22 mouse cellular contexts compared by ENCODE assay signal in genomic region chr15:80153757-80154156, GRCm38 (mm10). TPM values are rescaled to one million over a fixed set of nuclear protein-coding genes. Genes with fewer than 3 reads are reported as not detected.
DNase-seq lines count a peak whose midpoint lies in the region; ATAC-seq and TF ChIP-seq lines count a peak whose summit lies in the region.
"Had no signal": no experiment of that assay in that cellular context is flagged by ENCODE, and none has a peak within 500 bp of the region (broad histone marks: within the 10 kb centered on the region; RNA-seq: fewer than 3 reads in every experiment).

No protein-coding gene starts in this region.

- peaks cover 17% of the 10 kb centered on the region for H3K4me1 ChIP-seq in kidney, adult 2 months (ENCODE audit: control insufficient read depth, insufficient read depth, low read length)
- H3K4me1 ChIP-seq in stomach, postnatal 0 days (replicated peaks; ENCODE audit: control insufficient read depth, insufficient read depth): no peaks in the 10 kb centered on the region
- H3K4me1 ChIP-seq in liver, embryonic 11.5 days (replicated peaks; ENCODE audit: control insufficient read depth, insufficient read depth, low read length): peaks cover under 1% of the 10 kb centered on the region
- H3K4me1 ChIP-seq: forebrain, embryonic 12.5 days had no signal

- no peaks in the 10 kb centered on the region for H3K9me3 ChIP-seq in stomach, postnatal 0 days (ENCODE audit: control insufficient read depth, low read length)
- no peaks in the 10 kb centered on the region for H3K9me3 ChIP-seq in liver, embryonic 11.5 days (ENCODE audit: control insufficient read depth, low read length)
- H3K9me3 ChIP-seq: embryonic facial prominence, embryonic 13.5 days; embryonic facial prominence, embryonic 15.5 days; forebrain, embryonic 10.5 days; forebrain, embryonic 12.5 days had no signal

- ATAC-seq in stomach, postnatal 0 days (ENCODE audit: low FRiP score, low TSS enrichment): no peak
- ATAC-seq in liver, embryonic 11.5 days (replicated peaks; ENCODE audit: low FRiP score): no peak
- ATAC-seq: forebrain, embryonic 14.5 days; forebrain, embryonic 16.5 days had no signal

- H3K4me3 ChIP-seq in kidney, adult 2 months (ENCODE audit: insufficient read depth, low read depth, low read length): no peak overlapping the region
- H3K4me3 ChIP-seq in stomach, postnatal 0 days (ENCODE audit: low read depth, low read length): no peak overlapping the region
- H3K4me3 ChIP-seq in liver, embryonic 11.5 days (ENCODE audit: low read depth, low read length): no peak overlapping the region
- H3K4me3 ChIP-seq: embryonic facial prominence, embryonic 13.5 days; embryonic facial prominence, embryonic 15.5 days; erythroblast, embryonic 14.5 days; forebrain, embryonic 10.5 days; forebrain, embryonic 12.5 days had no signal

- peak; percentile 30 to 39 for DNase-seq in kidney, postnatal 36 days
- DNase-seq in kidney, adult 2 months: no peak
- DNase-seq in stomach, postnatal 0 days (ENCODE audit: low spot score): peak; percentile 14
- peak; percentile 54 for DNase-seq in yolk sac, embryonic 10.5 days (ENCODE audit: low spot score)
- DNase-seq in liver, embryonic 11.5 days (ENCODE audit: low spot score): no peak
- DNase-seq: adrenal gland, adult 2 months; adrenal gland, postnatal 10 days; adrenal gland, postnatal 25 days; cerebellum, adult 11 months; cerebellum, adult 18-20 months; cerebellum, adult 8-10 months; cerebellum, adult 9-11 months; cerebellum, postnatal 14 days; cerebellum, postnatal 36 days; embryo, embryonic 11 days had no signal

- 70% methylated on average over 11 of the region's 11 CpGs for WGBS in kidney, adult 2 months
- 87% methylated on average over 11 of the region's 11 CpGs for WGBS in stomach, postnatal 0 days
- 82% methylated on average over 11 of the region's 11 CpGs for WGBS in liver, embryonic 11.5 days

- no peak for TF ChIP-seq EP300 in stomach, postnatal 0 days (optimal IDR thresholded peaks at IDR 0.05)

- H3K36me3 ChIP-seq in kidney, adult 2 months (ENCODE audit: control insufficient read depth, insufficient read depth, low read length): no peaks in the 10 kb centered on the region
- peaks cover 33% of the 10 kb centered on the region for H3K36me3 ChIP-seq in stomach, postnatal 0 days (ENCODE audit: control insufficient read depth, insufficient read depth, low read length)
- peaks cover 54% of the 10 kb centered on the region for H3K36me3 ChIP-seq in liver, embryonic 11.5 days (ENCODE audit: control insufficient read depth, insufficient read depth, low read length)

- H3K27ac ChIP-seq in kidney, adult 2 months (ENCODE audit: insufficient read depth, low read depth, low read length): no peak overlapping the region
- H3K27ac ChIP-seq in stomach, postnatal 0 days (replicated peaks): no peak overlapping the region
- H3K27ac ChIP-seq in liver, embryonic 11.5 days (ENCODE audit: low read depth, low read length): no peak overlapping the region
- H3K27ac ChIP-seq: embryonic facial prominence, embryonic 15.5 days; forebrain, embryonic 10.5 days; forebrain, embryonic 12.5 days had no signal

- TF ChIP-seq CTCF in kidney, adult 2 months (conservative IDR thresholded peaks at IDR 0.05; ENCODE audit: insufficient read depth, insufficient read length, low read depth, low read length): no peak
- TF ChIP-seq CTCF in stomach, postnatal 0 days (IDR thresholded peaks at IDR 0.05; ENCODE audit: low read depth): no peak

- no peak overlapping the region for H3K4me2 ChIP-seq in stomach, postnatal 0 days (replicated peaks; ENCODE audit: low read depth)
- no peak overlapping the region for H3K4me2 ChIP-seq in liver, embryonic 11.5 days
- H3K4me2 ChIP-seq: embryonic facial prominence, embryonic 13.5 days; embryonic facial prominence, embryonic 15.5 days; forebrain, embryonic 12.5 days had no signal

- TF ChIP-seq POLR2A in kidney, adult 2 months (IDR thresholded peaks at IDR 0.05; ENCODE audit: low read depth, low read length): no peak

- no peaks in the 10 kb centered on the region for H3K27me3 ChIP-seq in kidney, adult 2 months (replicated peaks; ENCODE audit: control insufficient read depth, insufficient read depth, low read length)
- no peaks in the 10 kb centered on the region for H3K27me3 ChIP-seq in stomach, postnatal 0 days (ENCODE audit: control insufficient read depth, insufficient read depth, low read length)
- H3K27me3 ChIP-seq in liver, embryonic 11.5 days (replicated peaks; ENCODE audit: control insufficient read depth, insufficient read depth, low read length): no peaks in the 10 kb centered on the region
- H3K27me3 ChIP-seq: embryonic facial prominence, embryonic 13.5 days; embryonic facial prominence, embryonic 15.5 days; forebrain, embryonic 12.5 days had no signal

- no peak overlapping the region for H3K9ac ChIP-seq in stomach, postnatal 0 days (ENCODE audit: low read length)
- no peak overlapping the region for H3K9ac ChIP-seq in liver, embryonic 11.5 days (ENCODE audit: low read depth, low read length)
- H3K9ac ChIP-seq: embryonic facial prominence, embryonic 15.5 days; forebrain, embryonic 12.5 days had no signal

RNA-seq across cellular contexts. Expression of gene Mgat3, which starts 19.8 kb away (rescaled TPM):
- polyA plus RNA-seq in kidney, adult 2 months (2012; rRNA removed): 70.5 and 77.1 TPM in 2 replicates
- 5.8 and 5.9 TPM in 2 replicates for polyA plus RNA-seq in stomach, postnatal 0 days (2015; fragmentation: Nextera tagmentation; extraction: Ambion mirVana)
- polyA plus RNA-seq in liver, embryonic 11.5 days (2014; fragmentation: Nextera tagmentation; extraction: Ambion mirVana): 2.5 and 2.7 TPM in 2 replicates
- polyA plus RNA-seq: erythroblast, embryonic 14.5 days had no signal

RNA-seq across cellular contexts. Expression of gene Tab1, which starts 20.8 kb away (rescaled TPM):
- polyA plus RNA-seq in kidney, adult 2 months (2012; rRNA removed): 26.7 and 28.5 TPM in 2 replicates
- polyA plus RNA-seq in stomach, postnatal 0 days (2015; fragmentation: Nextera tagmentation; extraction: Ambion mirVana): 16.3 and 16.5 TPM in 2 replicates
- polyA plus RNA-seq in liver, embryonic 11.5 days (2014; fragmentation: Nextera tagmentation; extraction: Ambion mirVana): 25.9 and 28.7 TPM in 2 replicates

Comparison
In these comparisons a context has a peak if more than half of its experiments do, and no peak if none do; other contexts are left out.
1. DNase-seq: peak in kidney, postnatal 36 days (2 of 2), stomach, postnatal 0 days (single experiment) and yolk sac, embryonic 10.5 days (single experiment); none in kidney, adult 2 months (single experiment) and liver, embryonic 11.5 days (single experiment).
2. RNA of gene Mgat3, which starts 19.8 kb away (polyA plus RNA-seq): 70.5 to 77.1 TPM in kidney, adult 2 months; 5.8 to 5.9 TPM in stomach, postnatal 0 days and 2.5 to 2.7 TPM in liver, embryonic 11.5 days; every median in the first group is over 10 times any median in the second.